Mouse (Mus musculus): ENCODE data around the gene Actn4. TPM values are rescaled to one million over a fixed set of nuclear protein-coding genes. Genes with fewer than 3 reads are reported as not detected.
A peak's percentile ranks its signal among the peaks of the same experiment; 100 is the strongest.

Gene Actn4
- polyA plus RNA-seq, 1 experiment from 2014 or later = 485 TPM

DNA sequence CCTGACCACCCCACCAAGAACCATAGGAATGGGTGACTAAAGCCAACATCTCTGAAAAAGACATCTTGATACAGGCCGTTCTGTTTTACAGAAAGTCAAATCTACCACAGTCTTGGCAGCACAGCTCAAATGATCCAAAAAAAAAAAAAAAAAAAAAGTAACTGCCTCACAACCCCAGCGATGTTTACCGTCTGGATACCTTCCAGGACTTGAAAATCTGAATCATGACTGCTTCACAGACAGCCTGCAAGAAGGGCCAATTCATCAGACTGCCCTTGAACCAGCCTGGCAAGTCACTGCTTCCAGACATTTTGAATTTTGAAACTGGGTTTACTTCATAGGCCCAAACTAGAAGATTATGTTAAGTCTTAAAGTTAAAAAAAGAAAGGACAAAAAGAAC, 9.4 kb downstream of the Actn4 start:
- DNase-seq (ENCODE audit: low read depth, low spot score) (peak; percentile 80), ATAC-seq (no peak)
- in situ Hi-C loops (cut with MboI; ENCODE audit: low pct_unique_long_range_greater_than_20kb) = no loop called here
- no peaks in the 10 kb centered on the region for H3K27me3 ChIP-seq
- ChIA-PET POLR2A (interaction anchor here (0.6 to 0.8 kb wide), 5 partner anchors 7 to 136 kb away, joined by 3 to 6 read pairs (median 4); no protein-coding TSS in a partner anchor), CTCF (interaction anchor here (1.2 to 1.9 kb wide), 4 partner anchors 13 to 87 kb away, joined by 3 to 6 read pairs (median 4); no protein-coding TSS in a partner anchor)
- no peak for TF ChIP-seq CTCF (IDR thresholded peaks at IDR 0.05)

DNA sequence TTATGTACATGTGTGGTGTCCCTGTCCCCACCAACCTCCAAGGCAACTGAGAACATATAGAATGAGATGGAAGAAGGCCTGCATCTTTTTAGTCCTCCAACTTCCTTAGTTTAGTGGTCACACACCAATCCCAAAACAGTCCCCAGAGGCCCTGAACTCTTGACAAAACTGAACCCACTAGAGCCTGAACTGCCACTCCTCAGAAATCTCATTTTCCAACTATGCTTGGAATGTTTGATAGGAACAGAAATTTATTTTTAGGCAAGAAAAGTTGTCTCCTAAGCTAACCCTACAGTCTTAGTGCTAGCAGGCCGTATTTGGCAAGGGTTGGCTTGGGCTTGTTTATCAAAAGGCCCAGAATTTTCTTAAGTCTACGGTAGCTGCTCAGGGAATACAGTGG, 10.4 kb downstream of the Actn4 start:
- in situ Hi-C loops (cut with MboI; ENCODE audit: low pct_unique_long_range_greater_than_20kb) = no loop called here
- H3K27me3 ChIP-seq = no peaks in the 10 kb centered on the region
- DNase-seq (ENCODE audit: low read depth, low spot score) (no peak), ATAC-seq (peak; percentile 32)
- ChIA-PET POLR2A (interaction anchor here (0.6 to 1.4 kb wide), 3 partner anchors 21 to 29 kb away, joined by 4 to 6 read pairs (median 4); no protein-coding TSS in a partner anchor), CTCF (interaction anchor here (1.9 kb wide), 1 partner anchor 31 kb away, joined by 5 read pairs; no protein-coding TSS in a partner anchor)
- TF ChIP-seq CTCF (IDR thresholded peaks at IDR 0.05) = no peak

DNA sequence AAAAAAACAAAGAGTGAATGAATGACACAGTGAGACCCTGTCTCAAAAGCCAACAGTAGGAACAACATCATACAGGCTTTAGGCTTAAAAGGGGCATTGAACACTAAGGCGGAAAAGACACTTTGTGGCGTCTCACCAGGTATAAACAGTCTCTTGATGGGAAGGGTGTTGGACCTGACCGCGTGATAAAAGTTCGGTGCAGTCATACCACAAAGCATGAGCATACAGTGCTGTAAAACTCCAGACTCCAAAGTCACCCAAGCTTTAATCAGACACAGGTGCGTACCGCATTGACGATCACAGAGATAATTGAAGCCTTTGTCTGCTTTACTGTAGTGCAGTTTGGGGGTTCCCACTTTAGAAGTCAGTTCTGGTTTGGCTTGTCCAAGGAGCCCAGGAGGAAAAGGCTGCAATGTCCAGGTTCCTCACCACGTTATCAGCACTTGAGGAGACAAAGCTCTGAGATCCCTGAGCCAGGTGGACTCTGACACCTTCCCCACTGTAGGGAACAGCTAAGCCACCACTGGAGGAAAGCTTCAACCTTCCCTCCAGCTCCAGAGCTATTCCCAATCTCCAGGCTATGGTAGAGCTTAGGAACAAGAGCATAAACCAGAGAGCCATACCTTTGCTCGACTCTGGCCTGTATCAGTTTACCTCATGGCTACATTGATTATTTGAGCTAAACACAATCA, 11.6 kb downstream of the Actn4 start:
- CTCF ChIA-PET = interaction anchor here (1.5 to 3.9 kb wide), 2 partner anchors 9 to 33 kb away, joined by 5 to 19 read pairs; no protein-coding TSS in a partner anchor
- in situ Hi-C loops (cut with MboI; ENCODE audit: low pct_unique_long_range_greater_than_20kb) = no loop called here
- no peak for DNase-seq (ENCODE audit: low read depth, low spot score)
- H3K27me3 ChIP-seq = no peaks in the 10 kb centered on the region
- POLR2A ChIA-PET = interaction anchor here (0.6 to 1.4 kb wide), 2 partner anchors 19 to 22 kb away, joined by 3 to 6 read pairs; no protein-coding TSS in a partner anchor
- no peak for TF ChIP-seq CTCF (IDR thresholded peaks at IDR 0.05)
- ATAC-seq = no peak

DNA sequence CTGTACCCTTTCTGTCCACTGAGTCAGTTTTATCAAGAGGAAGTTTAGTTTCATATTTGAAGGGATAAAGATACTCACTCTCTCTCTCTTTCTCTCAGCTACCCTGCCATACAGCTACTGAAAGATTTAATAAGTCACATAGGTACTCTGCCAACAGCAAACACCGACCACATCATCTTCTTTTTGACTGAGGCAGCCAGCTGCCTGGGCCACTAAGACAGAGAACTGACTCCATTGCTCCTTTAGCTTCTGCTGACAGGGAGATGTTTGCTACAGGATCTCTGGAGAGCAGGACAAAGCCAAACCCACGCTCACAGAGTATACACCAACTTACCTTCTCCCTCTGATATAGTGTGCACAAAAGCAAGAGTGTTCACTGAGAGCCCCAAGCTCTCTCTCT, 12.8 kb downstream of the Actn4 start:
- ChIA-PET CTCF (interaction anchor here (1.1 to 3.9 kb wide), 3 partner anchors 10 to 32 kb away, joined by 3 to 19 read pairs (median 5); no protein-coding TSS in a partner anchor), POLR2A (no interaction called here)
- no peaks in the 10 kb centered on the region for H3K27me3 ChIP-seq
- TF ChIP-seq CTCF (IDR thresholded peaks at IDR 0.05) = no peak
- DNase-seq (ENCODE audit: low read depth, low spot score) (no peak), ATAC-seq (no peak)
- in situ Hi-C loops (cut with MboI; ENCODE audit: low pct_unique_long_range_greater_than_20kb) = no loop called here

DNA sequence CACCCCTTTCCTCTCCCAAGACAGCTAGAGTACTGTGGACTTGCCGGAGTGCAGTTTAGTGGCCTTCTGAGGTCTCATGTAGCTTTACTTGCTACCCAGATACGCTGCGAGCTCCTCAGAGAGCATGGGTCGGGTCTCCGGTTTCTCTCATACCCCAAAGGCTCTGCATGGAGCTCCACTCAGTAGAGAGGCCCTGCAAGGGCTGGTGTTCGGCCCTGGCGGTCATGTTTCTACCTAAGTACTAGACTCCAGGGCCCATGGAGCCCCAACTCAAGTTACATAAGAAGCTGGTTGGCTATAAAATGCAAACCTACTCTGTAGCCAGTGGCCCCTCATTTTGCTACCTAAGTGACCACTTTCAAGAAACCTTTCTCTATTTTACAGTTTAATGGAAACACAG, 13.4 kb downstream of the Actn4 start:
- ATAC-seq (no peak), DNase-seq (ENCODE audit: low read depth, low spot score) (no peak)
- ChIA-PET CTCF (interaction anchor here (1.1 to 3.9 kb wide), 3 partner anchors 11 to 31 kb away, joined by 3 to 19 read pairs (median 4); no protein-coding TSS in a partner anchor), POLR2A (no interaction called here)
- in situ Hi-C loops (cut with MboI; ENCODE audit: low pct_unique_long_range_greater_than_20kb) = no loop called here
- H3K27me3 ChIP-seq = no peaks in the 10 kb centered on the region
- TF ChIP-seq CTCF (IDR thresholded peaks at IDR 0.05) = no peak

DNA sequence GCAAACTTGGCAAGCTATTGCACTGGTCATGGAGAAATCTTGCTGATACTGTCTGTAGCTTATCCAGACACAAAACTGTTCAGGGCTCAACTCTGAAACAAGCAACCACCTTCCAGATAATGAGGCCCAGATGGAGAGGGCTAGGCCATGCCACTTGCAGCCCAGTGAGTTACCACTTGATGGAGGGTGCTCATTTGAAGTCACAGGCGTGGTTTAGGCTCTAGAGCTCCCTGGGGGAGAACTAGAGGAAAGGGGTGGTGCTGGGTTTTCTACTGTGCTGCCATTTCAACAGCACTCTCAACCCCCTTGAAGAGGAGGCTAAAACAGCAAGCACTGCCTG, 15.9 kb downstream of the Actn4 start:
- in situ Hi-C loops (cut with MboI; ENCODE audit: low pct_unique_long_range_greater_than_20kb) = no loop called here
- ChIA-PET CTCF (interaction anchor here (0.8 to 1.0 kb wide), 2 partner anchors 19 to 29 kb away, joined by 3 to 5 read pairs; no protein-coding TSS in a partner anchor), POLR2A (interaction anchor here (0.7 to 2.3 kb wide), 3 partner anchors 15 to 26 kb away, joined by 3 to 6 read pairs (median 5); no protein-coding TSS in a partner anchor)
- no peak for TF ChIP-seq CTCF (IDR thresholded peaks at IDR 0.05)
- ATAC-seq (no peak), DNase-seq (ENCODE audit: low read depth, low spot score) (no peak)
- no peaks in the 10 kb centered on the region for H3K27me3 ChIP-seq

DNA sequence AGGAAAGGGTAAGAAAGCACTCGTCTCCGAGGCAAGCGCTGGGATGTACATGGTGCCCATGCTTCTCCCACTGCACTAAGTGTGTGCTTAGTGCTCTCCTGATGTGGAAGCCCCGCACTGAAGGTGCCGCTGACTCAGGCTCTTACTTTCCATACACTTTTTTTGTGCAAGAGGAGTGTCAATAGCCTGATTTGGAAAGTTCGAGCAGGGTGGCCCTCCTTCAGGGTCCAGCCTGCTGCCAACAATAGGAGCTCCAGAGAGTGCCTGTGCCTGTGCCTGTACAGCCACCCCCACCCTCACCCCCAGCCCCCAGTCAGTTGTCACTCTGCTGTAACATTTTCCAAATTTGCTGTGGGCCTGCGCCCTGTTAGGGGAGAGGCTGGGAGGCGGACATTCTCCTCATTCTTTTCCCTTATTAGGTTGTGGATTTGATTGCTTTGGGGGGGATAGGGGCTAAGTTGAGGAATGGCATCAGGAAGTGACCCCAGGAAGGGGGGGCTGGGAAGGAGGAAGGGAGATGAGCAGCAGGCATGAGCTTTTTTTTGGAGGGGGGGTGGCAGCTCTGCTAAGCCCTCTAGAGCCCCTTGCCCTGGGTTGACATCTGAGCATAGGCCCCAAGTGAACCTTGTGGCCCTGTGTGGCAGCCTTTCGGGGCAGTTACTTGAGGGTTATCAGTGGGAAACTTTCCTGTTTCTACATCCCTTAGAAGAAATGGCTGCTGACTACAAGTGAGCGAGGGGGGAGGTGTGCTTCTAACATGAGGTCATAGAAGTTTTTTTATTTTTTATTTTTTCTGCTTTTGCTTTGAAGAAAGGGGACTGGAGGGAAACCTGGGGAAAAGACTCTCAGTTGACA, 16.5 kb downstream of the Actn4 start:
- TF ChIP-seq CTCF (IDR thresholded peaks at IDR 0.05) = no peak
- peak; percentile 31 for ATAC-seq
- POLR2A ChIA-PET = interaction anchor here (0.7 to 2.3 kb wide), 5 partner anchors 8 to 25 kb away, joined by 3 to 6 read pairs (median 3); no protein-coding TSS in a partner anchor
- in situ Hi-C loops (cut with MboI; ENCODE audit: low pct_unique_long_range_greater_than_20kb) = no loop called here
- no peaks in the 10 kb centered on the region for H3K27me3 ChIP-seq
- no peak for DNase-seq (ENCODE audit: low read depth, low spot score)
- CTCF ChIA-PET = interaction anchor here (0.8 to 1.0 kb wide), 3 partner anchors 18 to 29 kb away, joined by 3 to 5 read pairs (median 3); no protein-coding TSS in a partner anchor

DNA sequence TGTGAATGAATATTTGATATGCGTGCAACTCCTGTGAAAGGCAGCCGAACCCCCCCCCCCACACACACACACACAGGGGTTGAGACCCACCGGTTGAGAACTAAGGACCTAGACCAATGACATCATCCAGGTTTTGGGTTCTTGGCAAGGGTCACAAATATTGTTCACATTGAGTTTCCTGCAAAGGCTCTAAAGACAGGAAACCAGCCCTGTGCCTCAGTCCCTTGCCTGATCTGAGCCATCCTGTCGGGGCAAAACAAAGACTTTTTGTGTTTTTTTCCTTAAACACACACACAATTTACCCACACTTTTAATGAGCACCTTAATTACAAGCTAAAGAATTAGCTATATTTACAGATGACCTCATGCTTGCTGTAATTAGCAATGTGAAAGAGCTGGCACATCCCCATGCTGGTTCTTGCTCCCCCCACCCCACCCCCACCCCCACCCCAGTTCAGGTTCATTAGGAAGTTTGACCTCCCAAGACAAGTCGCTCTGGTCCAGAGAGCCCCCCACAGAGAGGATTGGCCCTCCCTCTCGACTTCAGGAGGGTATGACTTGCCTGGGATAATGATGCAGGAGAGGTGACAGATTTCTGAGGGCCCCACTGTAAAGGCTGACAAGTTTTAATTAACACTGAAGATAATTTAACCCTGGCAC, 17.3 kb downstream of the Actn4 start:
- no peaks in the 10 kb centered on the region for H3K27me3 ChIP-seq
- DNase-seq (ENCODE audit: low read depth, low spot score) = no peak
- ATAC-seq = no peak
- ChIA-PET CTCF (interaction anchor here (1.0 kb wide), 1 partner anchor 26 kb away, joined by 3 read pairs; no protein-coding TSS in a partner anchor), POLR2A (interaction anchor here (0.9 to 2.3 kb wide), 4 partner anchors 14 to 23 kb away, joined by 3 to 6 read pairs (median 4); no protein-coding TSS in a partner anchor)
- no peak for TF ChIP-seq CTCF (IDR thresholded peaks at IDR 0.05)
- in situ Hi-C loops (cut with MboI; ENCODE audit: low pct_unique_long_range_greater_than_20kb) = no loop called here

DNA sequence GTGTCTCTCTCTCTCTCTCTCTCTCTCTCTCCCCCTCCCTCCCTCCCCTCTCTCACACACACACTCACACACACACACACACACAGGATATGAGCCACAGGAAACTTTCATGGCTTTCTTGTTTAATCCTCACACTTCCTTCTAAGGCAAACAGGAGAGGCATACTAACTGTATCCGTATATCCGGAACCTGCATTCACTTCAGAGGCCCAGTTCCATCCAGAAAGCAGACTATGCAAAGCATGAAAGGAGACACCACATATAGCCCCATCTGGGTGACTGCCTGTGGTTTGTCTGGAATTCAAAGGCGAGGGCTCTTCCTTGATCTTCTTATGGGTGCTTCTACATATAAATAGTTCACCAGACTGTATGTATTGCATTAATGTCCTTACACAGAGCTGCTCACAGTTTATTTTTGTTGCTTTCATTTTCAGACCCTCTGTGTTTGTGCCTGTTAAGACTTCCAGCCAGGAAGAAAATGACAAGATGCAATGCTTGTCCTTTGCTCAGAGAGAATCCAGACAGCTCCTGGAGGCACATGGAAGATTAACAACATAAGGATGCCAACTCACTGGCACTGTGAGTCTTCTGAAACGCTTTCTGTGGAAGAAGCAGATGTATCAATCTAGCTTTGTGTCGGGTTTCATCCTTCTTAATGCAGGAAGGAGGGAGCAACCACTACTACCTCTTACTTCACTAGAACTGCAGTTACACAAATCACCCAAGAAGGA, 18.5 kb downstream of the Actn4 start:
- ChIA-PET POLR2A (interaction anchor here (0.7 to 1.8 kb wide), 4 partner anchors 11 to 27 kb away, joined by 3 to 5 read pairs (median 4); no protein-coding TSS in a partner anchor), CTCF (interaction anchor here (1.2 to 1.4 kb wide), 3 partner anchors 13 to 35 kb away, joined by 3 to 5 read pairs (median 3); no protein-coding TSS in a partner anchor)
- no peak for TF ChIP-seq CTCF (IDR thresholded peaks at IDR 0.05)
- DNase-seq (ENCODE audit: low read depth, low spot score) (no peak), ATAC-seq (no peak)
- in situ Hi-C loops (cut with MboI; ENCODE audit: low pct_unique_long_range_greater_than_20kb) = no loop called here
- no peaks in the 10 kb centered on the region for H3K27me3 ChIP-seq

All from Patski (cell line).